ENCODE assay signal across 10 mouse cellular contexts in genomic region chr14:25451699-25452632, GRCm38 (mm10). TPM values are rescaled to one million over a fixed set of nuclear protein-coding genes. Genes with fewer than 3 reads are reported as not detected.
DNase-seq lines count a peak whose midpoint lies in the region; ATAC-seq and TF ChIP-seq lines count a peak whose summit lies in the region.
"Had no signal": no experiment of that assay in that cellular context is flagged by ENCODE, and none has a peak within 500 bp of the region (broad histone marks: within the 10 kb centered on the region; RNA-seq: fewer than 3 reads in every experiment).

No protein-coding gene starts in this region.

- no peaks in the 10 kb centered on the region for H3K27me3 ChIP-seq in Patski
- H3K27me3 ChIP-seq in kidney, adult 2 months (replicated peaks; ENCODE audit: control insufficient read depth, insufficient read depth, low read length): no peaks in the 10 kb centered on the region
- no peaks in the 10 kb centered on the region for H3K27me3 ChIP-seq in limb, embryonic 13.5 days
- H3K27me3 ChIP-seq in hindbrain, embryonic 16.5 days (replicated peaks; ENCODE audit: control insufficient read depth, insufficient read depth, low read length): no peaks in the 10 kb centered on the region

- H3K4me2 ChIP-seq in limb, embryonic 13.5 days (replicated peaks): no peak overlapping the region
- H3K4me2 ChIP-seq in hindbrain, embryonic 16.5 days (ENCODE audit: low read length): no peak overlapping the region

- CTCF ChIA-PET in Patski (lab: Charles Lee): no interaction called here

- H3K9ac ChIP-seq in limb, embryonic 13.5 days: no peak overlapping the region
- no peak overlapping the region for H3K9ac ChIP-seq in hindbrain, embryonic 16.5 days (ENCODE audit: low read depth, low read length)

- peak; percentile 80 for ATAC-seq in Patski
- no peak for ATAC-seq in limb, embryonic 13.5 days (ENCODE audit: low FRiP score, low read depth)
- ATAC-seq in megakaryocyte progenitor cell, adult 5-6 weeks (replicated peaks; ENCODE audit: poor library complexity): no peak
- no peak for ATAC-seq in hindbrain, embryonic 16.5 days
- ATAC-seq: forebrain, embryonic 16.5 days; midbrain, embryonic 16.5 days had no signal

- H3K9me3 ChIP-seq in limb, embryonic 13.5 days: no peaks in the 10 kb centered on the region
- H3K9me3 ChIP-seq in hindbrain, embryonic 16.5 days (ENCODE audit: control insufficient read depth, low read length): no peaks in the 10 kb centered on the region

- WGBS in kidney, adult 2 months: 38% methylated on average over 10 of the region's 10 CpGs
- WGBS in limb, embryonic 13.5 days: 36% methylated on average over 10 of the region's 10 CpGs
- 68% methylated on average over 10 of the region's 10 CpGs for WGBS in hindbrain, embryonic 16.5 days

- no peak for TF ChIP-seq POLR2A in kidney, adult 2 months (IDR thresholded peaks at IDR 0.05; ENCODE audit: low read depth, low read length)

- TF ChIP-seq CTCF in Patski (IDR thresholded peaks at IDR 0.05): no peak
- TF ChIP-seq CTCF in kidney, adult 2 months (conservative IDR thresholded peaks at IDR 0.05; ENCODE audit: insufficient read depth, insufficient read length, low read depth, low read length): no peak

- peak; percentile 1 for DNase-seq in adrenal gland, postnatal 14 days
- DNase-seq in adrenal gland, postnatal 36 days: no peak
- DNase-seq in Patski (ENCODE audit: low read depth, low spot score): peak; percentile 84
- DNase-seq in kidney, adult 2 months: peak; percentile 96
- DNase-seq in gastrocnemius, adult 18-20 months (ENCODE audit: low spot score): no peak

- no peak overlapping the region for H3K4me3 ChIP-seq in kidney, adult 2 months (ENCODE audit: insufficient read depth, low read depth, low read length)
- no peak overlapping the region for H3K4me3 ChIP-seq in limb, embryonic 13.5 days
- no peak overlapping the region for H3K4me3 ChIP-seq in hindbrain, embryonic 16.5 days (ENCODE audit: low read length)

- peak overlapping the region; percentile 94 for H3K27ac ChIP-seq in kidney, adult 2 months (ENCODE audit: insufficient read depth, low read depth, low read length)
- H3K27ac ChIP-seq in limb, embryonic 13.5 days: peak overlapping the region; percentile 33; the same call in 1 of the 2 replicates
- H3K27ac ChIP-seq in hindbrain, embryonic 16.5 days (ENCODE audit: low read depth, low read length): no peak overlapping the region

- H3K36me3 ChIP-seq in kidney, adult 2 months (ENCODE audit: control insufficient read depth, insufficient read depth, low read length): no peaks in the 10 kb centered on the region
- no peaks in the 10 kb centered on the region for H3K36me3 ChIP-seq in limb, embryonic 13.5 days
- H3K36me3 ChIP-seq in hindbrain, embryonic 16.5 days (ENCODE audit: control insufficient read depth, insufficient read depth, low read length): no peaks in the 10 kb centered on the region

- peaks cover 32% of the 10 kb centered on the region for H3K4me1 ChIP-seq in kidney, adult 2 months (ENCODE audit: control insufficient read depth, insufficient read depth, low read length)
- peaks cover 62% of the 10 kb centered on the region for H3K4me1 ChIP-seq in limb, embryonic 13.5 days
- H3K4me1 ChIP-seq in hindbrain, embryonic 16.5 days (ENCODE audit: control insufficient read depth, insufficient read depth, low read depth, low read length): peaks cover 15% of the 10 kb centered on the region

- POLR2A ChIA-PET in Patski (lab: Charles Lee): interaction anchor here (0.5 to 0.6 kb wide), 3 partner anchors 16 to 86 kb away, joined by 3 read pairs; no protein-coding TSS in a partner anchor

- in situ Hi-C loops in Patski (cut with MboI; ENCODE audit: low pct_unique_long_range_greater_than_20kb): loop anchor here (5.0 to 10.0 kb wide), 5 partner anchors 40 to 957 kb away; no protein-coding TSS in a partner anchor

RNA-seq across cellular contexts. Expression of gene Zmiz1, which starts 7.0 kb away (rescaled TPM):
- 96.4 and 96.9 TPM in 2 replicates for total RNA-seq in adrenal gland, postnatal 14 days (2021)
- 100 to 1,000 TPM in 1 of 2 experiments, 10 to 100 TPM in 1; 98.2 to 143 TPM for total RNA-seq in adrenal gland, postnatal 36 days (2021)
- polyA plus RNA-seq in Patski (2021): 55.2 TPM
- polyA plus RNA-seq in kidney, adult 2 months (2012; rRNA removed): 37.8 and 42.6 TPM in 2 replicates
- 66.7 and 68.6 TPM in 2 replicates for polyA plus RNA-seq in limb, embryonic 13.5 days (2015; fragmentation: Nextera tagmentation; extraction: Ambion mirVana)
- total RNA-seq in megakaryocyte progenitor cell, adult 5-6 weeks (2015): 70.0 and 79.1 TPM in 2 replicates
- 8.2 and 9.3 TPM in 2 replicates for total RNA-seq in megakaryocyte progenitor cell, adult 5-6 weeks (2017)
- polyA plus RNA-seq in hindbrain, embryonic 16.5 days (2015; fragmentation: Nextera tagmentation; extraction: Ambion mirVana): 50.4 and 55.0 TPM in 2 replicates
- total RNA-seq in gastrocnemius, adult 18-20 months (2021): 10 to 100 TPM; 26.6 to 28.6 TPM

Comparison
In these comparisons a context has a peak if more than half of its experiments do, and no peak if none do; other contexts are left out.
1. DNase-seq: peak in adrenal gland, postnatal 14 days (single experiment), Patski (single experiment) and kidney, adult 2 months (single experiment); none in adrenal gland, postnatal 36 days (0 of 2) and gastrocnemius, adult 18-20 months (single experiment).